Mouse (Mus musculus) gastrocnemius, postnatal 10 days (tissue): Measurements from ENCODE around the gene Ppp1r3f. TPM values are rescaled to one million over a fixed set of nuclear protein-coding genes. Genes with fewer than 3 reads are reported as not detected.

Source experiments
- DNase-seq: peaks from one replicate; pipeline ENCODE4 v3.0.0; 2021; ENCODE audit warnings: mixed read lengths
- total RNA-seq, 2 experiments: library from RNA; stranded (reverse); gene quantifications; 2 replicates each; pipeline ENCODE4 v1.2.3; 2021

Ppp1r3f gene
- total RNA-seq, 2 experiments from 2014 or later: 1.3 to 1.8 TPM

GRCm38 (mm10) chrX:7553474-7553873, 20.6 kb downstream of the Ppp1r3f start:
- no peak for DNase-seq

- DNase-seq: no peak
These were observed 49.1 kb downstream of the Ppp1r3f start for GRCm38 (mm10) chrX:7524961-7525360.

Other genes starting within 250 kb of the Ppp1r3f start
- under 1 TPM; 0.75 to 0.87 TPM for gene Usp27x, start 198.5 kb downstream of the Ppp1r3f start, total RNA-seq
- under 1 TPM in 1 of 2 experiments, not detected in 1; 0.32 TPM for gene Foxp3, start 639 bp downstream of the Ppp1r3f start, total RNA-seq
- gene Ccdc22, start 31.2 kb upstream of the Ppp1r3f start, total RNA-seq: 10 to 100 TPM; 11.1 to 11.2 TPM
- not detected for gene Cacna1f, start 32.8 kb upstream of the Ppp1r3f start, total RNA-seq
- gene Syp, start 64.2 kb upstream of the Ppp1r3f start, total RNA-seq: 1 to 10 TPM; 2.4 TPM
- 10 to 100 TPM in 1 of 2 experiments, 1 to 10 TPM in 1; 8.7 to 11.1 TPM for gene Prickle3, start 83.0 kb upstream of the Ppp1r3f start, total RNA-seq
- gene Plp2, start 97.1 kb upstream of the Ppp1r3f start, total RNA-seq: 10 to 100 TPM; 54.2 to 55.4 TPM
- 1 to 10 TPM; 2.8 to 3.3 TPM for gene Magix, start 107.0 kb upstream of the Ppp1r3f start, total RNA-seq
- gene Gpkow, start 122.8 kb upstream of the Ppp1r3f start, total RNA-seq: 10 to 100 TPM; 19.6 to 19.8 TPM
- 10 to 100 TPM; 19.6 to 24.3 TPM for gene Wdr45, start 140.1 kb upstream of the Ppp1r3f start, total RNA-seq
- not detected for gene Gm45208, start 148.0 kb upstream of the Ppp1r3f start, total RNA-seq
- 10 to 100 TPM in 1 of 2 experiments, 1 to 10 TPM in 1; 8.5 to 12.5 TPM for gene Praf2, start 154.2 kb upstream of the Ppp1r3f start, total RNA-seq
- 1 to 10 TPM; 1.0 to 1.5 TPM for gene Ccdc120, start 176.6 kb upstream of the Ppp1r3f start, total RNA-seq
- 10 to 100 TPM; 10.5 to 16.7 TPM for gene Tfe3, start 188.3 kb upstream of the Ppp1r3f start, total RNA-seq
- gene Gripap1, start 215.5 kb upstream of the Ppp1r3f start, total RNA-seq: 10 to 100 TPM; 15.3 to 22.7 TPM
- gene Kcnd1, start 248.0 kb upstream of the Ppp1r3f start, total RNA-seq: 1 to 10 TPM; 1.2 to 1.3 TPM